In the genomic region with DNA sequence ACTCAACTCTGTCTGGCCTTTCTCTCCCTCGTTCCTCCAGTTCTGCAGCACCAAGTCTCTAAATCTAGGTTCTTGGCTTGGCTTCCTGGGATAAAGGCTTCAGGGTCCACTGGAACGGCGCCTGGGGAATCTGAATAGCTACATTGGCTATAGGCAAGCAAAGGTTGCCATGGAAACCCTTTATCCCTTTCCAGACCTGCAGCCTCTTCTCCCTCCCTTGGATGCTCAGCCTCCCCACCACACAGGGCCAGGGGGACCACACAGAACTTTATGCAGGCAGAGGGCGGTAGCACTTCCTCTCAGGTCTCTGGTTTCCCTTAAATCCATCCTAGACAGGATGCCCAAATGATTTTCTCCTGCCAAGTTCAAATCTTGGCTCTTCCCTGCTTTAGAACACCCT, we compare ENCODE assay signal across 16 mouse cellular contexts. TPM values are rescaled to one million over a fixed set of nuclear protein-coding genes. Genes with fewer than 3 reads are reported as not detected.
DNase-seq lines count a peak whose midpoint lies in the region; ATAC-seq and TF ChIP-seq lines count a peak whose summit lies in the region.
"Had no signal": no experiment of that assay in that cellular context is flagged by ENCODE, and none has a peak within 500 bp of the region (broad histone marks: within the 10 kb centered on the region; RNA-seq: fewer than 3 reads in every experiment).

No protein-coding gene starts in this region.

- no peaks in the 10 kb centered on the region for H3K27me3 ChIP-seq in forebrain, postnatal 0 days (ENCODE audit: insufficient read depth, low read length)
- peaks cover 25% of the 10 kb centered on the region; the same call in 1 of the 2 replicates for H3K27me3 ChIP-seq in midbrain, embryonic 10.5 days (ENCODE audit: low read depth, poor library complexity, severe bottlenecking)
- H3K27me3 ChIP-seq in kidney, adult 2 months (replicated peaks; ENCODE audit: control insufficient read depth, insufficient read depth, low read length), result no peaks in the 10 kb centered on the region

- H3K27ac ChIP-seq in forebrain, postnatal 0 days (ENCODE audit: low read depth, low read length), result peak overlapping the region; percentile 64
- H3K27ac ChIP-seq in midbrain, embryonic 10.5 days (replicated peaks), result peak overlapping the region; percentile 68
- no peak overlapping the region for H3K27ac ChIP-seq in kidney, adult 2 months (ENCODE audit: insufficient read depth, low read depth, low read length)
- H3K27ac ChIP-seq: gastrocnemius, adult 2 months had no signal

- no peak overlapping the region for H3K9ac ChIP-seq in forebrain, postnatal 0 days

- no peak for TF ChIP-seq POLR2A in kidney, adult 2 months (IDR thresholded peaks at IDR 0.05; ENCODE audit: low read depth, low read length)

- peak; percentile 68 for DNase-seq in brain, adult 2 months (ENCODE audit: low read depth, low spot score)
- DNase-seq in brain, embryonic 18.5 days (ENCODE audit: low read depth, low spot score), result peak; percentile 73
- peak; percentile 79 for DNase-seq in forebrain, postnatal 0 days
- DNase-seq in midbrain, embryonic 10.5 days (ENCODE audit: low spot score), result peak; percentile 72
- DNase-seq in cerebellum, adult 9-10 months, result no peak
- no peak for DNase-seq in thymus, postnatal 0 days (ENCODE audit: low spot score)
- no peak for DNase-seq in kidney, adult 2 months
- DNase-seq: cerebellum, postnatal 36 days; gastrocnemius, adult 2 months; kidney, postnatal 14 days; lung, postnatal 10 days had no signal

- TF ChIP-seq CTCF in forebrain, postnatal 0 days (IDR thresholded peaks at IDR 0.05; ENCODE audit: low read depth), result peak; percentile 40
- TF ChIP-seq CTCF in kidney, adult 2 months (conservative IDR thresholded peaks at IDR 0.05; ENCODE audit: insufficient read depth, insufficient read length, low read depth, low read length), result no peak

- ATAC-seq in forebrain, postnatal 0 days, result peak; percentile 82

- H3K4me1 ChIP-seq in forebrain, postnatal 0 days (ENCODE audit: insufficient read depth), result peaks cover 20% of the 10 kb centered on the region
- H3K4me1 ChIP-seq in midbrain, embryonic 10.5 days, result peaks cover 33% of the 10 kb centered on the region
- no peaks in the 10 kb centered on the region for H3K4me1 ChIP-seq in kidney, adult 2 months (ENCODE audit: control insufficient read depth, insufficient read depth, low read length)

- H3K9me3 ChIP-seq in forebrain, postnatal 0 days (ENCODE audit: low read length), result no peaks in the 10 kb centered on the region
- H3K9me3 ChIP-seq in midbrain, embryonic 10.5 days (replicated peaks), result peaks cover 5% of the 10 kb centered on the region; the same call in 1 of the 2 replicates

- H3K4me2 ChIP-seq in forebrain, postnatal 0 days (ENCODE audit: low read depth), result no peak overlapping the region
- H3K4me2 ChIP-seq: liver, embryonic 11.5 days had no signal

- H3K36me3 ChIP-seq in forebrain, postnatal 0 days (ENCODE audit: insufficient read depth), result no peaks in the 10 kb centered on the region; the same call in 1 of the 2 replicates
- H3K36me3 ChIP-seq in midbrain, embryonic 10.5 days, result no peaks in the 10 kb centered on the region
- no peaks in the 10 kb centered on the region for H3K36me3 ChIP-seq in kidney, adult 2 months (ENCODE audit: control insufficient read depth, insufficient read depth, low read length)

- 15% methylated on average over 4 of the region's 4 CpGs for WGBS in forebrain, postnatal 0 days
- 20% methylated on average over 4 of the region's 4 CpGs for WGBS in midbrain, embryonic 10.5 days
- WGBS in kidney, adult 2 months, result 81% methylated on average over 4 of the region's 4 CpGs

- no peak overlapping the region for H3K4me3 ChIP-seq in forebrain, postnatal 0 days (ENCODE audit: low read depth, low read length)
- H3K4me3 ChIP-seq in midbrain, embryonic 10.5 days, result no peak overlapping the region
- H3K4me3 ChIP-seq in kidney, adult 2 months (ENCODE audit: insufficient read depth, low read depth, low read length), result no peak overlapping the region
- H3K4me3 ChIP-seq: erythroblast, embryonic 14.5 days; gastrocnemius, adult 2 months had no signal

RNA-seq across cellular contexts. Expression of gene Gm6588, which starts 56.4 kb away (rescaled TPM):
- not detected in 2 replicates for total RNA-seq in forebrain, postnatal 0 days (2014; rRNA removed)
- polyA plus RNA-seq in forebrain, postnatal 0 days (2015; fragmentation: Nextera tagmentation; extraction: Ambion mirVana), result 0.11 TPM in 1 of 2 replicates, not detected in the other
- 0.06 and 0.12 TPM in 2 replicates for polyA plus RNA-seq in midbrain, embryonic 10.5 days (2016; fragmentation: Nextera tagmentation; extraction: Ambion mirVana)
- not detected in 2 replicates for polyA plus RNA-seq in thymus, postnatal 0 days (2015; fragmentation: Nextera tagmentation; extraction: Ambion mirVana)
- polyA plus RNA-seq in kidney, adult 2 months (2012; rRNA removed), result not detected in 2 replicates
- total RNA-seq: gastrocnemius, adult 2 months; layer of hippocampus, postnatal 25 days had no signal
- polyA plus RNA-seq: erythroblast, embryonic 14.5 days; heart, embryonic 14.5 days; intestine, embryonic 14.5 days; liver, embryonic 11.5 days had no signal

Comparison
In these comparisons a context has a peak if more than half of its experiments do, and no peak if none do; other contexts are left out.
1. DNase-seq: peak in brain, adult 2 months (single experiment), brain, embryonic 18.5 days (single experiment), forebrain, postnatal 0 days (single experiment) and midbrain, embryonic 10.5 days (single experiment); none in cerebellum, adult 9-10 months (single experiment), thymus, postnatal 0 days (single experiment) and kidney, adult 2 months (single experiment).